Mouse (Mus musculus) cerebellum, adult 2 months (tissue): ENCODE measurements around the gene Tnip3.

ENCODE experiments used
- CTCF ChIP-seq: fragments of 200-500 bp; IDR thresholded peaks from 2 replicates; pipeline ENCODE4 v1.5.1; 2011; ENCODE audit warnings: low read depth, mild to moderate bottlenecking, control low read depth, low read length, moderate library complexity, borderline replicate concordance; ENCODE audit not compliant: insufficient read depth
- POLR2A ChIP-seq: fragments of 200-500 bp; IDR thresholded peaks from 2 replicates; pipeline ENCODE4 v1.6.1; 2011; ENCODE audit warnings: low read length, control low read depth, borderline replicate concordance; ENCODE audit not compliant: insufficient read depth

- TF ChIP-seq POLR2A (no peak), CTCF (no peak)
Observed at GRCm38 (mm10) chr6:65595371-65595770, 70.3 kb downstream of the Tnip3 start.
